Mouse (Mus musculus): ENCODE results near the gene Afdn. TPM values are rescaled to one million over a fixed set of nuclear protein-coding genes. Genes with fewer than 3 reads are reported as not detected.
"Not testable (repeated sequence)": the region's sequence is repeated elsewhere in the genome, so short reads cannot be mapped to it uniquely, and the experiment has no call there.

Gene Afdn
- polyA plus RNA-seq, 1 experiment: 51.7 TPM

DNA sequence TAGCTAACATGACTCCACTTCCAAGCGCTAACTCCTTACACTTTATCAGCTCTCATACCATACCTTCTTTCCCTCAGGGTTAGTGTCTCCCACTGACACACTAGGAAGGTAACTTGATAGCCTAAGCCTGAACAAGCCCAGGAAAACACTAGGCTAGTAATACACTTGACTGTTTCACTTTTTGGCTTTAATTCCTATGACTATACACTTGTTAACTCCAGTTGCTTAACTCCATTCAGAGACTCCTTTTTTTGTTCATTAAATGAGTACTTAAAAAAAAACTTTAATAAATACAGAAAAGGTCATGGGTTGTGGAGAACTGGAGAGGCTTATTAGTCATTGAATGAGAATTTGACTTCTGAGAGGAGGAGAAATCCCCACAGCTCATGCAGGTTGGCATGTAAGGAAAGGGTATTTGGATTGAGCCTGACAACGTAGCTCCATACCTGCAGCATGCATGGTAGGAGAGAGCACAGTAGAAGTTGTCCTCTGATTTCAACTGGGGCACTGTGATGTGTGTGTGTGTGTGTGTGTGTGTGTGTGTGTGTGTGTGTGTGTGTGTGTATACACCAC is 42.6 kb downstream of the Afdn start:
- H3K4me1 ChIP-seq (ENCODE audit: control insufficient read depth, insufficient read depth, low read length): peaks cover 10% of the 10 kb centered on the region
- TF ChIP-seq POLR2A (IDR thresholded peaks at IDR 0.05; ENCODE audit: low read depth, low read length) (no peak), CTCF (IDR thresholded peaks at IDR 0.05; ENCODE audit: borderline replicate concordance, insufficient read depth, low read length) (no peak)
- H3K4me3 ChIP-seq (ENCODE audit: insufficient read depth, low read length): no peak overlapping the region
- peak overlapping the region; percentile 25; the same call in 1 of the 2 replicates for H3K27ac ChIP-seq (ENCODE audit: insufficient read depth, low read length)

DNA sequence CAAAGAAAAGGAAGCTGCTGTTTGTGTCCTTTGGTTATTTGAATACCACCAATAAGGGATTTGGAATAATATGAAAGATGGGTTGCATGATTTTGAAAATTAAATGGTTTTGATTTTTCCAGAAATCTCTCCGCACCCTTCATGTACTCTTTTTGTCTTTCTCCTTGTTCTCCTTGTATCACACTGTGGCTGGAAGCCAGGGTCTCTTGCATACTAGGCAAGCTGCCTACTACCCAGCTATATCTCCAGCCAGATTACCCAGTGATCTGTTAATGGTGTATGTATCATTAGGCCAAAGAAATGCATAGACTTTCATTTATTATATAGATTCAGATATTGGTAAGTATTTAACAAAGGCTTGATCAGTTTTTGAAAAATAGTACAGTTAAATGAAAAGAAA is 45.7 kb downstream of the Afdn start:
- Histone ChIP-seq H3K4me1 (ENCODE audit: control insufficient read depth, insufficient read depth, low read length) (peaks cover 7% of the 10 kb centered on the region), H3K4me3 (ENCODE audit: insufficient read depth, low read length) (no peak overlapping the region), H3K27ac (ENCODE audit: insufficient read depth, low read length) (no peak overlapping the region)
- TF ChIP-seq POLR2A (IDR thresholded peaks at IDR 0.05; ENCODE audit: low read depth, low read length): no peak
- no peak for TF ChIP-seq CTCF (IDR thresholded peaks at IDR 0.05; ENCODE audit: borderline replicate concordance, insufficient read depth, low read length)

- Histone ChIP-seq H3K4me3 (ENCODE audit: insufficient read depth, low read length) (no peak overlapping the region), H3K4me1 (ENCODE audit: control insufficient read depth, insufficient read depth, low read length) (no peaks in the 10 kb centered on the region), H3K27ac (ENCODE audit: insufficient read depth, low read length) (no peak overlapping the region)
- TF ChIP-seq CTCF (IDR thresholded peaks at IDR 0.05; ENCODE audit: borderline replicate concordance, insufficient read depth, low read length): no peak
- TF ChIP-seq POLR2A (IDR thresholded peaks at IDR 0.05; ENCODE audit: low read depth, low read length): no peak
Observed at GRCm38 (mm10) chr17:13817789-13818188, 57.5 kb downstream of the Afdn start.

DNA sequence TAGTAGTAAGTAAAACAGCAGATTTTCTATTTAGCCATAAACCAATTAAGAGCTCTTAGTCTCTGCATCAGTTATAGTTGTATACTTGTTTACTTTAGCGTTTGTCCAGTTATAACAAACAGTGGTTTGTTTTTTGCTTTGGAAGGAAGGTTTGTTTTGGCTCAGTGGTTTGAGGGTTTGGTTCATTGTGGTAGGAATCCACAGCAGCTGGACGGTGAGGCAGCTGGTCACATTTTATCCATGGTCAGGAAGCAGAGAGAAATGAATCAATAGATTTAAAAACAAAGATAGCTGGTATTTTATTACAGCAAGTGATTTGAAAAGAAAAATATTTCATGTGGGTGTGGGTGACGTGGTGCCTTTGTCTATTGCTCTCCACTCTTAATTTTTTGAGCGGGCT is 59.0 kb downstream of the Afdn start:
- no peak for TF ChIP-seq POLR2A (IDR thresholded peaks at IDR 0.05; ENCODE audit: low read depth, low read length)
- no peak for TF ChIP-seq CTCF (IDR thresholded peaks at IDR 0.05; ENCODE audit: borderline replicate concordance, insufficient read depth, low read length)
- H3K27ac ChIP-seq (ENCODE audit: insufficient read depth, low read length): no peak overlapping the region
- no peak overlapping the region for H3K4me3 ChIP-seq (ENCODE audit: insufficient read depth, low read length)
- H3K4me1 ChIP-seq (ENCODE audit: control insufficient read depth, insufficient read depth, low read length): no peaks in the 10 kb centered on the region

DNA sequence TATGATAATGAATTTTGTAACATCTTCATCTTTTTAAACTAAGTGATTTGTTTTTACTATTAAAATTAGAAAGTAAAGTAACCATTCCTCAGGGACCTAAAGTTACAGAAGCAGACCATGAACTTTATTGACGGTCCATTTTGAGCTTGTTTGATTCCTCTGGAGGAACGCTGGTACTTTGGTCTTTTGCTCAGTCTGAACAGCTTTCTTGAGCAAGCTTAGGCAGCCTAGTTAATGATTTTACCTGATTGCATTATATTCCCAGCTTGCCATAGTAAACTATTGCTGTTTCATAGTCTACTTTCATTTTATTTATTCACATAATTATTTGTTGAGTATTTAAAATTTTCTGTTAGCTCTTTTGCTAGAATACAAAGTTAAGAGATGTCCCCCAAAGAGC is 60.3 kb downstream of the Afdn start:
- Histone ChIP-seq H3K4me3 (ENCODE audit: insufficient read depth, low read length) (no peak overlapping the region), H3K4me1 (ENCODE audit: control insufficient read depth, insufficient read depth, low read length) (no peaks in the 10 kb centered on the region), H3K27ac (ENCODE audit: insufficient read depth, low read length) (no peak overlapping the region)
- no peak for TF ChIP-seq POLR2A (IDR thresholded peaks at IDR 0.05; ENCODE audit: low read depth, low read length)

- H3K27ac ChIP-seq (ENCODE audit: insufficient read depth, low read length): no peak overlapping the region
- H3K4me1 ChIP-seq (ENCODE audit: control insufficient read depth, insufficient read depth, low read length): no peaks in the 10 kb centered on the region
- H3K4me3 ChIP-seq (ENCODE audit: insufficient read depth, low read length): no peak overlapping the region
- TF ChIP-seq POLR2A (IDR thresholded peaks at IDR 0.05; ENCODE audit: low read depth, low read length): no peak
- no peak for TF ChIP-seq CTCF (IDR thresholded peaks at IDR 0.05; ENCODE audit: borderline replicate concordance, insufficient read depth, low read length)
Observed at GRCm38 (mm10) chr17:13825421-13825820, 65.1 kb downstream of the Afdn start.

DNA sequence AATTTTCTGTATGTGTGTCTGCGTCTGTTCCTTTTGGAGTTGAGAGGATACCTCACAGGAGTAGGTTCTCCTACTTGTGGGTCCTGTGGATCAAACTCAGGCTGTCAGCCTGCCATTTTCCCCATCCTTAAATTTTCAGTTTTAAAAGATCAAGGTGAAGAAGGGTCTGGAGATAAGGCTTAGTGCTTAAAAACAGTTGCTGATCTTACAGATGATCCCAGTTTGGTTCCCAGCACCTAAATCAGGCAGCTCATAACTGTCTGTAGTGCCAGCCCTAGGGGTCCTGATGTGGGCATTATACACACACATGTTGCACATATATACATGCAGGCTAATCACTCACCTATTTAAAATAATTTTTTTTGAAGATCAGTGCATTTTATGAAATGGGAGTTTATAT is 69.9 kb downstream of the Afdn start:
- no peak overlapping the region for H3K27ac ChIP-seq (ENCODE audit: insufficient read depth, low read length)
- H3K4me3 ChIP-seq (ENCODE audit: insufficient read depth, low read length): no peak overlapping the region
- H3K4me1 ChIP-seq (ENCODE audit: control insufficient read depth, insufficient read depth, low read length): no peaks in the 10 kb centered on the region
- TF ChIP-seq POLR2A (IDR thresholded peaks at IDR 0.05; ENCODE audit: low read depth, low read length) (no peak), CTCF (IDR thresholded peaks at IDR 0.05; ENCODE audit: borderline replicate concordance, insufficient read depth, low read length) (no peak)

DNA sequence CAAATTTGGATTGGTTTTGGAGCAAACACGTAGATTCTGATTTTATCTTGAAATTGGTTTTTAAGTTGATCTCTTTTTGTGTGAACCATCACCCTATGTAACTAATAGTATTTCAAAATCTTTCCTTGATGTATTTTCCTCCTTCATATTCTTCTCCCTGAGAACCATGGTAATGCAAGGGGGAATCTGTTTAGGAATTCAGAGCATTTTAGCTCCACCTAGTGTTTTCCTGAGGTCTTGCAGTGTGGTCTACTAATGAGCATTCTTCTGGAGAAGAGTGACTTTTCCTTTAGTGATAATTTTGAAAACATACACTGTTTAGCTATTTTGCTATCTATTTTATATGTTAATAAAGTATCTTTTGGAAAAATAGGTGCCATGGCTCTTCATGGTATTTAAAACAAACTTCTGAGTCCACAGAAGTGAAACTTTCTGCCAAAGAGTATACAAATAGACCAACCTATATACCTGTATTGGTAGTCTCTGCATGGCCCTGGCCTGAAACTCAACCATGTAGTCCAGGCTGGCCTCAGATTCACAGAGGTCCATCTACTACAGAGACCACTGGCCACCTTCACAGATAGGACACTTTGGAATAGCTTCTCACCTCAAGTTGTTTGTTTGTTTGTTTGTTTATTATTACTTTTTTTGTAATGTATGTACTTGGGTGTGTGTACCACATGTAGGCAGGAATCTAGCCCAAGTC is 70.5 kb downstream of the Afdn start:
- Histone ChIP-seq H3K27ac (ENCODE audit: insufficient read depth, low read length) (no peak overlapping the region), H3K4me1 (ENCODE audit: control insufficient read depth, insufficient read depth, low read length) (no peaks in the 10 kb centered on the region), H3K4me3 (ENCODE audit: insufficient read depth, low read length) (no peak overlapping the region)
- TF ChIP-seq POLR2A (IDR thresholded peaks at IDR 0.05; ENCODE audit: low read depth, low read length): no peak

- no peaks in the 10 kb centered on the region for H3K4me1 ChIP-seq (ENCODE audit: control insufficient read depth, insufficient read depth, low read length)
- TF ChIP-seq CTCF (IDR thresholded peaks at IDR 0.05; ENCODE audit: borderline replicate concordance, insufficient read depth, low read length) (no peak), POLR2A (IDR thresholded peaks at IDR 0.05; ENCODE audit: low read depth, low read length) (no peak)
- no peak overlapping the region for H3K27ac ChIP-seq (ENCODE audit: insufficient read depth, low read length)
- no peak overlapping the region for H3K4me3 ChIP-seq (ENCODE audit: insufficient read depth, low read length)
Observed at GRCm38 (mm10) chr17:13835876-13836275, 75.5 kb downstream of the Afdn start.

GRCm38 (mm10) chr17:13850175-13850574 is 89.8 kb downstream of the Afdn start:
- Histone ChIP-seq H3K4me3 (ENCODE audit: insufficient read depth, low read length) (no peak overlapping the region), H3K27ac (ENCODE audit: insufficient read depth, low read length) (no peak overlapping the region), H3K4me1 (ENCODE audit: control insufficient read depth, insufficient read depth, low read length) (0 out of 2 replicates have a peak, but pooled peaks cover 1% of the 10 kb centered on the region)
- TF ChIP-seq POLR2A (IDR thresholded peaks at IDR 0.05; ENCODE audit: low read depth, low read length) (no peak), CTCF (IDR thresholded peaks at IDR 0.05; ENCODE audit: borderline replicate concordance, insufficient read depth, low read length) (no peak)

- H3K4me1 ChIP-seq (ENCODE audit: control insufficient read depth, insufficient read depth, low read length); H3K4me3 ChIP-seq (ENCODE audit: insufficient read depth, low read length); H3K27ac ChIP-seq (ENCODE audit: insufficient read depth, low read length): not testable (repeated sequence)
Observed at GRCm38 (mm10) chr17:13853883-13854282, 93.5 kb downstream of the Afdn start.

Measured in embryonic fibroblast, embryonic 13.5 days (primary cell).